Mouse (Mus musculus): ENCODE data around the gene Nudt21. TPM values are rescaled to one million over a fixed set of nuclear protein-coding genes. Genes with fewer than 3 reads are reported as not detected.

Nudt21 gene
- total RNA-seq, 2 experiments from 2014 or later = 55.0 to 56.1 TPM

DNA sequence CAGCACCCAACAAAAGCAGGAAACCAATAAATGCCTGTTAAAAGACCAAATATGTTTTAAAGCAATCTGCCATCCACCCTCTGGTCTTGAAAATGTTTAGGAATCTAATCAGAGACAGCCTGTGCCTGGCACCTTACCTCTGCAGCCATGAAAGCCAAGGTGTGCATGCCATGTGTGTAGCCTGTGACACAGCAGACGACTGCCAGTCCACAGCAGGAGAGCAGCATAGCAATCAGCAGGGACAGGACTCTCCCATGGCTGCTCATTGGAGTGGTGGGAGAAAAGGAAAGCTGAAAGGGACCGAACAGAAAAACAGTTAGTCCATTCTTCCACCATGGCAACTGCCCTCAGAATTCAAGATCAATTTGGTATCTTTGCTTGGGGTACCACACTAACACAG, 37.9 kb downstream of the Nudt21 start:
- DNase-seq = no peak

DNA sequence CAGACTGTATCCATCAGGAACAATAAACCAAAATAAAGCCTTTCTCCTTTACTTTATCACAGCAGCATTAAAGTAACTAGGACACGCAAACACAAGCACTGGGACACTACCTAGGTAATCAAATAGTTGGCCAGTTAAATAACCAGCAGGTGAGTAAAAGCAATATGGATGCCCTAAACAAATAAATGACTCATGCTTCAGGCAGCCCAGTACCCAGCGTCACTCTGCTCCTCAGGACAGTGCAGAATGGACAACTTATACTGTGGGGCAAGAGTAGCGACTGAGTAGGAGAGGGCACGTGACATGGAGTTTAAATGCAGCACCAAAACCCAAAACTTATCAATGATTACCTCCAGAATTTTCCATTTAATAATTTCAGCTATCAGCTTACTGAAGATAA, 47.1 kb downstream of the Nudt21 start:
- no peak for DNase-seq

DNA sequence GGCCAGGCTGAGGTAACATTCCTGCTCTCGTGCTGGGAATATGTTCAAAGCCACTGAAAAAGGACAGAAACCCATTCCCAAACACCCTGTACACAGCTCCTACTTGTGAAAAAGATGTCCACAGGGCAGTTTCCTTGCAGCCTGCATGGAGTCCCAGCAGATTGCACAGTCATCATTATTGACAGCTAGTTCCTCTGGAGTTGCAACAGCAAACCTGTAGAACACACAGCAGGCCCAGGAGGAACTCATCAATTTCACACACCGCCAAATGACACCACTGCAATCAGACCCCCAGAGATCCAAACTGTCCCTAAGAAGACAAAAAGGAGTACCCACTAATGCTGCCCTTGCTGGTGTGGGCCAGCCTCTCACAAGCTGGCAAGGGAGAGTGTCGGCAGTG, 52.1 kb downstream of the Nudt21 start:
- no peak for DNase-seq

DNA sequence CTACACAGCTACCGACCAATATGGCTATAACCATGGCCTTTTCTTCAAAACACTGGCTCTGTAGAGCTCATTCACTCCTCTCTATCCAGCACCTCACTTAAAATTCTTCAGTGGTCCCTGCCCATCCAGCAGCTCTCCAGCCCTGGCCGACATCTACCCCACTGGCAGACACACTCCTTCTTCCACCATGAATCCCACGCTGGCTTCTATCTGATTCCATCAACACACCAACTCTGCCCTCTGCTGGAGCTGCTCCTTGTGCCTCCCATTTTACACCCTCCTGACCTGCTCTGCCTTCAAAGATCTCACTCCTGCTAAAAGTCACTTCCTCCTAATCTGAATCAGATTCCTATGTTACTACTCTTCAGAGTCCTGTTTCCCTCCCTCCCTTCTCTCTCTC, 53.0 kb downstream of the Nudt21 start:
- no peak for DNase-seq

DNA sequence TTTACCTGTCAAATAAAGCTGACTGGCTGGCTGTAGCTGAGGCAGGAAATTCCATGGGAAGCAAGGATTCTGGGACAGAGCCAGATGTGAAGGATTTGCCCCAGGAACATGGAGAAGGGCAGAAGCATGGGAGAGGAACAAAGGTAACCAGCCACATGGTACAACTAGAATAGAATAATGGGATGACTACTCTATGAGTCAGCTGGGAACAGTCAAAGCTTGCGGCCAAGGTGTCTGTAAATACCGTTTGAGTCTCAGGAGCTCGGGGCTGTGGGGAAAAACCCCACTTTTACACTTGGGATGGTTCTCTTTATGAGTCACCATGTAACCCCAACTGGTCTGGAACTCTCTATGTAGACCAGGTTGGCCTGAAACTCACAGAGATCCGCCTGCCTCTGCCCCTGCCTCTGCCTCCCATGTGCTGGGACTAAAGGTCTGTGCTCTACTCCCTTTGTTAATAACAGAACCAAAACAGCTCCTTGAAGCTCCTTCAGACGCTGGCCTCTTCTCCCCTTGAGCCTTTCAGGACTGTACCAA, 55.1 kb downstream of the Nudt21 start:
- no peak for DNase-seq

DNA sequence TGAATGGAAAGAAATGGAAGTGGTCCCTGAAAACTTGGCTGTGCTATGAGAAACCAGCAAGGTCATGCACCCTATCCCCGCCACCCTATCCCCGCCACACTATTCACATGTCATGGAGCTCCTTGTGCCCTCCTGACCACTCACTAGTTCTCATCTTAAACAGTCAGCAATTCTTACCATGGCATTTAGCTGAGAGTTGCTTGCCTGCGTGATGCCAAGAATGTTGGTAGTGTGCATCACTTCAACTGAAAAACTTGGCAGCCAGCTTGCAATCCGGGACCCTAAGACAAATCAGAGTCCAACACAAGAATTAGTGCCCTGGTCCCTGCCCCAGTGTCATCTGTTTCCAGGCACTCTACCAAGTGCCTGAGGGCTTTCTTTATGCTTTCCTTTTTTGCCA, 56.7 kb downstream of the Nudt21 start:
- DNase-seq = no peak

DNA sequence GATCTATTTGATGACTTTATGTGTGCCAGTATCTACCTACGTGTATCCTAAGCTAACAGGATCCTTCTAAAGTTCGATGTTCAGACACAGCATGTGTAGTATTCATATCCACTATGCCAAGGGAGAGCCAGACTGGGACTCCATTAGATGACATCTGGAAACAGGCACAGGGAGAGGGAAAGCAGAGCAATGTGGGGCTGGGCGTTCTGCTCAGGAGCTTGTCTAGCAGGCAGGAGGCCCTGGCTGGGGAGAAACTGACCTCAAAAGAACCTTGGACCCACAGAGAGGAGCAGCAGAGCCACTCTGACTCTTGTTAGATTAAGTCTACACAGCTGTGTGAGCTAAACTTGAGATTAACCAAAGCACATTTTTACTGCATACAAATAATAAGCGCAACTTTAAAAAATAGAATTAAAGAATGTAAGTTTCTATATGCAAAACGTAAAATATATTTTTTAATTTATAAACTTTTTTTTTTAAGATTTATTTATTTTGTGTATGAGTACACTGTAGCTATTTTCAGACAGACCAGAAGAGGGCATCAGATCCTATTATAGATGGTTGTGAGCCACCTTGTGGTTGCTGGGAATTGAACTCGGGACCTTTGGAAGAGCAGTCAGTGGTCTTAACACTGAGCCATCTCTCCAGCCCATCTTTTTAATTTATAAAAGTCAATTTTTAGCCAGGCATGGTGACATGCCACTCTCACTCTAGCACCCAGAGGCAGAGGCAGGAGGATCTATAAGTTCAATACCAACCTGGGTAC, 60.2 kb downstream of the Nudt21 start:
- DNase-seq = peak; percentile 42

DNA sequence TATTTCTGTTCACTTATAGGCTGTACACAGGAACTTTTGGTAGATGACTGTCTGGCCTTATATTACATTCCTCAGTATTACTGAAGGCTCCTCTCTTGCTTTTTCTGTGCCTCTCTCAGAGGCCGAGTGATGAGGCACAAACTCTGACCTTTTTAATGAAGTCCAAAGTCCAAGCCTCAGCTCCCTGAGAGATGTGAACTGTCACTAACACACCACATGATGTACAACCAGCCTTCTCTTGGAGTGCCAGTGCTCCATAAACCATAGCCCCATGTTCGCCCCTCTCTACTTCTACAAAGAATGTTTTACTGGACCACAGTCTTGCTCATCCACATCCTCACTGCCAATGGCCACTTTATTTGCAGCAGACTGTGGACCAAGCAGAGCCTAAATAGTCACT, 61.5 kb downstream of the Nudt21 start:
- DNase-seq = no peak

DNA sequence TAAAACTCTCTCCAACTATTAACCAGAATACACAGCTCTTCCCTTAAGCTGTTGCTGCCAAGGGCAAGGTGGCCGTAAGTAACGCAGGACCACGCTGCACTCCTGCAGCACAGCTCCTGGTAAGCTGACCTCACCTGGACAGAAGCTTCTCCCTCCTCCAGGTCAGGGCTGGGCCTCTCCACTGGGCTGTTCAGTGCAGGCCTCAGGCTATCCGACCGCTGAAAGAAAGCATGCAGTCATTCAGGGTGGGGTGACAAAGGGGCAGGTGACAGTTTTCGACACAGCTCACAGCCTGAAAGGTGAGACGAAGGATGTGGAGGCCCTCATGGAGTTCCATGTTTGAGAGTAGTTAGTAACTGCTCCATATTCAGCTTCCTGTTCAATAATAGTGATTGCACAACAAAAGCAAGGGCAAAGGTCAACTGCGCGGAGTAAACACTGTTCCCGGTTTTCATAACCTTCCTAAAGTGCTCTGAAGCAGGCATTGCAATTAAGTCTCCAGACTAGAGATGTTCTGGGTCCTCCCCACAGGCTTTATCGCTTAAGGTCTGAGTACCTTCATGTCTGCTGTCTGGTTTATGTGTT, 62.1 kb downstream of the Nudt21 start:
- no peak for DNase-seq

DNA sequence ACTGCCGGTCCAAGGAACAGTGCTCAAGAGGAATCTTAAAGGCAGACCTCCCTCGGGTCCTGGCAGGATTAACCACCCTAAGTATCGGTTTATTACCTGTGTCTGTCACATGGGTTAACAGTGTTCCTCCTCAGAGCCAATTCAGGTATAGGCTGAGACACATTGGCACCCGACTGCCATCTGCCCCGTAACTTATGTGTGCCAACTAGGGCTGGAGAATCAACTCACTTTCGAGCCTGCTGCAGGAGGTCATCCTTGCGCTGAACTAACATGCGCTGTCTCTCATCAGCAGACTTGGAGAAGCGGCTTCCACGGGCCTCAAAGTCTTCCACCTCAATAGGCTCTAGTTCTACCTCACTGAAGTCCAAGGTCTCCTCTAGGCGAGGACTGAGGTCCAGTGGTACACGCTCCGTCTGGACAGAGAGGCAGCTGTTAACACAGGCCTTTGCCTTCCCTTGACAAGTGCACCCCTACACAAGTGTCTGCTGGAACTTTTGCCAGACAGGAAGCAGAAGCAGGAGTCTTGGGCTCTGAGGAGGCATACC, 62.9 kb downstream of the Nudt21 start:
- DNase-seq = no peak

DNA sequence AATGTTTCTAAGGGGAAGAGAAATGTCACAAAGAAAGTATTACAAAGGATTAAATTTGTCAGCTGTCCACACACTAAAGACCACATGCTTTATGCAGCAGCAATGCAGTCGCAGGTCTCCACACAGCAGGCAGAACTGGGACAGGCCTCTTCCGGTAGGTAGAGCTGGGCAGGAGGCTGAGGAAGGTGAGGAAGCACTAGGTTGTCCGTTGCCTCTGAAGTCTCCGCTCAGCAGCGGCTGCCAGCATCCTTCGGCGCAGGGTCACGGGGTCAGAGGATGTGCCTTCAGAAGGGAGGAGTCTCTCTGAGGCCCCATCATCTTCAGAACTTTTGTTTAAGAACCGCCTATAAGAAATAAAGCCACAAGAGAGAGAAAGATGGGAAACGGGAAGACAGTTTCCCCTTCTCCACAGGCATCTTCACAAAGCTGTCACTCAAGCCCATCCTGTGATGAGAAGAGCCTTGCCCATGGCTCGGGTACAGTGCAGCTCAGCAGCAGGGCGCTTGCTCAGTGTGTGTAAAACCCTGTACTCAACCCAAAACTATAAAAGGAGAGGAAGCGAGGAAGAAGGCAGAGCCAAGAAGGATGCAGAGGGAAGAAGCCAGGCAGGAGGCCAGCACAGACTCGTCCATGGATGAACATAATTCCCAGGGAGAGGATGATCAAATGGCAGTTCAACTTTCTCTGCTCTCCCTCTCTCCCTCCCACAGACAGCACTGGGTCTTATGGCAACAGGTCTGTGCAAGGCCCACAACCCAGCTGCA, 63.7 kb downstream of the Nudt21 start:
- no peak for DNase-seq

DNA sequence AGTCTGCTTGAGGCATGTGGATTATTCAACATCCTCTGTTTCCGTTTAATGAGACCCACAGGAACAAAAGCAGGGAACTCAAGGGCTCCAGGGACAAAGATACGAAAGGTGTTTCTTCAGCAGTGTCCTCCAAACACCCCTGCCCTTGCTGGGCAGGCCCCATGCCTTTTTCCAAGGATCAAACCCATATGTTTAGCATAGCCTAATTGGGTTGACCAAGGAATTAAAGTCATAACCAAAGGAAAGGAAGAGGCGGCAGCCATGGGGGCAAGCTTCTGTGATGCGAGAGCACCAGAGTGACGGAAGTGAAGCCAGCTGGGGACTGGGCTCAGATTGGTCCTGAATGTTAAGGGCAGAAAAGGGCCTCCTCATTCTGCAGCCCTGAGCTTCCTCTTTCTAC, 64.6 kb downstream of the Nudt21 start:
- no peak for DNase-seq

DNA sequence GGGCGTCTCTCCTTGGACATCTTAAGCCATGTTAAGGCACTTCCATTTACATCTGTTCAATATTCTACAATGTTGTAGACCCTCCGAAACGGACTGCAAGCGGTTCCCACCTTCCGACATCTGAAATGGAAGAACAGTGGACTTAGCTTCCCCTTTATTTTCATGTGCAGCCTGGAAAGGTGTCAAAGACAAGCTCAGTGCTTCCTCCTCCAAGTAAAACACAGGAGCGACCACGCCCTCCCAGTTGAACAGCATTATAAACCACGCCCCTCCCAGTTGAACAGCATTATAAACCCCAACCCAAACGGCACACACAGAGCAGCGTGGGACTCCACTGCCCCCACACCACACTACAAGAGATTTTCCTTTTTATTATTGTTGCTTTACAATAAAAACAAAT, 65.4 kb downstream of the Nudt21 start:
- DNase-seq = no peak

DNA sequence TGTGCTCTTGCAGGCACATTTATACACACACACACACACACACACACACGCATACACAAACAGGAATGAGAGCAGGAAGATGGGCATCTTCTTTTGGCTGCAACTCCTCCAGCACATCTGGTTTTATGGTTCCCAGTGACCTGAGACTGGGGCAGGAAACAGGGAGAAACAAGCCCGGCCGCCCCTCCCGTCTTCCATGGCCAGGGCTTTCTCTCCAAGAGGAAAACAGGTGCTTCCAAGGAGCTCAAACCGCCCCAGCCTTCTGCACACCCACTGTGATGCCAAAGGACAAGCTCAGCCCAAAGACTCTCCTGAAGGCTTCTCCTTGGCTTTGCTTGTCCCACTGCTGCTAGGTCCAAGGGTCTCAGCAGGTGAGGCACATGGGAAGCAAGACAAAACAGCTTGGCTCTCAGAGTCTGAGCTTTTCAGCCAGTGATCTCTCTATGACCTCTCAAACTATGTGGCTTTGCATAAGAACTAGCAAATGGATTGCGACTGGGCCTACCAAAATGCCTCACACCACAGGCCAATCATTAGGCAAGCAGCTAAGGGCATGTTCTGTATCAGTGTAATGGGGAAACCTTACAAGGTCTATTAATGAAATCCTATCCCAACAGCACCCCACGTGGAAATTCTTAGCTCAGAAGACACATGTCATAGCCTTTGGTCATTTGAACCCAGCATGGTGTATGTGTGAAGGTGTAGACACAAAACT, 67.0 kb downstream of the Nudt21 start:
- DNase-seq = no peak

DNA sequence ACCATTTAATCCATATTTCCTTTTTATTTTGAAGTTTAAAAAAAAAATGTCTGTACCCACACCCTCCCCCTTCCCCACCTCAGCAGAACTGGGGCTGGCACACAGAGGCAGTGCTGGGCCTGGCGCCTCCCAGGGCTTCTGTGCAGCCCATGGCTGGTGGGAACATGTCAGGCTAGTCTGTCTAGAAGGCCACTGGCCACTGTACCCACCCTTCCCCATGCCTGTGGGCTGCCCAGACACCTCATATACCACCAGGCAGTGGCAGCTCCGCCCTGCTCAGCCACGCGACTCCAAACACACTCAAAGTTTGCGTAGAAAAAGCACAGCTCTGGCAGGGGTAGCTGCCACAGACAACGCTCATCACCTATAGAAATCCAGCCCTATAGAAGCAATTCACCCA, 68.5 kb downstream of the Nudt21 start:
- DNase-seq = no peak

Other genes with a start within 250 kb of the Nudt21 start
- 10 to 100 TPM; 28.9 to 29.2 TPM for gene Gnao1, start 227.1 kb downstream of the Nudt21 start, total RNA-seq (2021)
- gene Amfr, start 24.2 kb downstream of the Nudt21 start, total RNA-seq (2021) = 100 to 1,000 TPM; 134 to 137 TPM
- 10 to 100 TPM; 18.1 to 20.4 TPM for gene Ogfod1, start 167 bp upstream of the Nudt21 start, total RNA-seq (2021)
- 1 to 10 TPM; 6.7 to 7.1 TPM for gene Bbs2, start 61.9 kb upstream of the Nudt21 start, total RNA-seq (2021)
- not detected for gene Mt4, start 100.2 kb upstream of the Nudt21 start, total RNA-seq (2021)
- gene Mt3, start 115.6 kb upstream of the Nudt21 start, total RNA-seq (2021) = 10 to 100 TPM; 26.7 to 28.1 TPM
- 10 to 100 TPM; 35.5 to 37.4 TPM for gene Mt2, start 135.6 kb upstream of the Nudt21 start, total RNA-seq (2021)
- 100 to 1,000 TPM; 168 to 174 TPM for gene Mt1, start 142.1 kb upstream of the Nudt21 start, total RNA-seq (2021)
- gene Nup93, start 177.5 kb upstream of the Nudt21 start, total RNA-seq (2021) = 10 to 100 TPM; 45.1 to 52.7 TPM